Mouse (Mus musculus) cerebellum, adult 18-20 months (tissue): ENCODE results near the gene Apela.

ENCODE experiments used
- DNase-seq, 2 experiments: peaks; one replicate each; pipeline ENCODE4 v3.0.0; 2021

The Apela gene

DNA sequence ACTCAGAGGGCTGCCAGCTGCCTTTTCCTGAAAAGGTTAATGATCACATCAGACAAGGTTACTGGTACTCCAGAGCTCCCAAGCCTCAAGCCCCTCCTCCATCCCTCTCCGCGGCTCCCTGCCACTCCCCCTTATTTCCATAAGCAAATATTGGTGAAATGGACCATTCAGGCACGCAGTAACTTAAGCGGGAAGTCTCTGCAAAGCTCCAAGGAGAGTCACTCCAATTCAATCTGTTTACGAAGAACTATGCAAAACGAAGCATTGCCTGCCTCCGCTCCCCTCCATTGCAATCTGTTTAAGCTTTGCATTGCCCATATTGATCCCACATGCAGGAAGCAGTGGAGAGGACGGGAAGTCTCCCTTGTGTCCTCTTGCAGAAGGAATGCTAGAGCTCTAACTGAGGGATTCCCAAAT lies at the start of gene Apela:
Gene Apela (minus strand): TSS at position 220 of the 417 bp plus-strand sequence.
- no peak for DNase-seq

DNA sequence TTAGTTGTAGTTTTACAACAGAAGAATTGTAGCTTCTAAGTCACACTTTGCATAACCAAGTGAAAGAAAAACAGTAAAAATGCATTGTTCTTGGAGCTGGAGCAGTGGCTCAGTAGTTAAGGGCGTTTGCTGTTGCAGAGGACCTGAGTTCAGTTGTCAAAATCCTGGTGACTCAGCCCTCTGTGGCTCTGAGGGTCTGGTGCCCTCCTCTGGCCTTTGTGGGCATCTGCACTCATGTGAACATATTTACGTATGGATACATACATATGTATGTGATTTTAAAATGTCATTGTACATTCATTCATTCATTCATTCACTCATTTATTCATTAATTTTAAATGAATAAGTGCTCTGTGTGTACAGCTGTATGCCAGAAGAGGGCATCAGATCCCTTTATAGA lies 48.5 kb upstream of the Apela start:
- DNase-seq = no peak

DNA sequence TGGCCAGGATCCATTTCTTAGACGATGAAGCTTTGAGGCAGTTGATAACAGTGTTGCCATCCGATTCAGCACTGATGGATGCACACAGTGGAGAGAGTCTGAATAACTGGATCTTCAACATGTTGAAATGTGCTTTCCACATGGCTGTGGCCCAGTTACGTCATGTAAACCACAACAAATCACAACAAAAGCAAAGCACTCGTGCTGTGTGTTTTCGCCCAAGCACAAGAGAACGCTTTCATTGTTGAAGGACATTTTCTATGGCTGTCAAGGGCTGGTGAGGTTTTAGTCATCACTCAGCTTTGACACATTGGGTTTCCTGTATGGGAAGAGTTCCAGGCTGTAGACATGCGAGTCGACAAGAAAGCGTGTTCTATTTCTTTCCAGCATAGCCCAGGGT lies 43.6 kb upstream of the Apela start:
- no peak for DNase-seq

DNA sequence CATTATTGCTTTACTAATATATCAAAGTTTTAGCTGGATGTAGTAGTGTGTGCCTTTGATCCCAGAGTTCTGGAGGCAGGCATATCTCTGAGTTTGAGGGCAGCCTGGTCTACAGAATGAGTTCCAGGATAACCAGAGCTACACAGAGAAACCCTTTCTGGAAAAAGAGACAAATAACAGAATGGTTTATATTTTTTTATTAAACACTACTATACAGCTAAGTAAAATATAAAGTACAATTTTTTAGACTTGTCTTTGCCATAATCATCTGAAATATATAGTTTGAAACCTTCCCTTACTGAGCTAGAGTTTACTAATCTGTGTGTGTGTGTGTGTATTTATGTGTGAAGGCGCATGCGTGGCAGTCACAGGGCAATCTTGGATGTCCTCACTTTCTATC lies 37.6 kb upstream of the Apela start, which contains the start of gene Gm10663:
Gene Gm10663 (plus strand): TSS at position 301 of the 400 bp plus-strand sequence.
- no peak for DNase-seq

DNA sequence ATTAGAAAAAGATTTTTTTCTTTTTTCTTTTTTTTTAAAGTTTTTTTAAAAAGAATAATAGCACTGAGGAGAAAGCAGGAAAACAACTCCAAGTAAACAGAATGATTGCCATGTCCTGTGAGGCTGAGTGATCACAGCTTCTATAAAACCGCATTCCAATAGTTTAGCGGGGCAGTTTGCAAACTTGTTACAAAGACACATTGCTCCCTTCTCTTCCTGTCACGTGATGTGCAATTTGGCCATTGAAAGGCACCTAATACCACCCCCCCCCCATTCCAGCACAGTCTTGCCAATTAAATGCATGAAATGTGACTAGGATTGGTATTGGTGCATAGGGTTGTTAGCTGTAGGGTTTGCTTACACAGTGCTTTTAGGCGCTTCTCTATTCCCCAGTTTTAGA lies 33.9 kb upstream of the Apela start:
- DNase-seq = no peak

DNA sequence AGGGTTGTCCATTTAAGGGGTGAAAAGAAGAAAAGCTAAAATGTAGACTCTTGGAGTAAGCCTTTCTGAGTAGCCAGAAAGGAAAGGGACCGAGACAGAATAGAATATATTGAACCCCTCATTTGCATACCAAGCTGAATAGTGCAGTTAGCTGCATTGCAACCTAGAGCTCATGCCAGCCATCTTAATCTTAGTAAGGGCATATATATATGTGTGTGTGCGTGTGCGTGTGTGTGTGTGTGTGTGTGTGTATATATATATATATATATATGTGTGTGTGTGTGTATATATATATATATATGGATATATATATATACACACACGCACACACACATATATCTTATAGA lies 31.3 kb upstream of the Apela start:
- DNase-seq = no peak

DNA sequence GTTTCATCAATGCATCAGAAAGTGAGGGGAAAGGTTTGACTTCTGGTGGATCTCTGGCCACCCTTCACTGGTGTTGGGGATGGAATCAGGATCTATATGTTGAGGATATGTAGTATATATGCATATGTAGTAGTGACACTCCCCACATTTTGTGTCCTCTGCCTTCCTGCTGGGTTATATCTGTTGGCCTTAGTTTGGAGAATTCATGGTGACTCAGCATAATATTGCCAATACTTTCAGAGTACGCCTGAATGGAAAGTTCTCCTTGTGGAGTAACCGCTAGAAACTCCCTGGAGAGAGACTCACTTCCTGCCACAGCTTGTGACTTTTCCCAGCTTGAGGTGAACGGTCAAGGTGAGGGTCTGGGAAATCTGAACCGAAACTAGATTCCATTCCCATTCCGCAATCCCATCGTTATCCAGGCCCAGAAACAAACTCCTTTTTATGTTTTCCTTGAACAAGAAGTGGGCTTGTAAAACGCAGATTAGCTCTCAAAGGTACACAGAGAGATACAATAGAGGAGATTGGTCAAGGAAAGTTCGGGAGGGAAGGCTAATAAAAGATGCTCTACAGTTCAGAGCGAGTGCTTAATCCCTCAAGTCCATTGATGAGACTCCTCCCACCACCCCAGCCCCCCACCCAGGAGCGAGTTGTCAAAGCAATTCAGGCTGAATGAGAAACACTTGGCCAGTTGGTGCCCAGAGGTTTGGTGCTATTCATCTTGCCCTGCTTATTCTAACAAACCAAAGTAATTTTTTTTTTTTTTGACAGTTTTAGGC lies 30.7 kb upstream of the Apela start:
- DNase-seq = no peak

DNA sequence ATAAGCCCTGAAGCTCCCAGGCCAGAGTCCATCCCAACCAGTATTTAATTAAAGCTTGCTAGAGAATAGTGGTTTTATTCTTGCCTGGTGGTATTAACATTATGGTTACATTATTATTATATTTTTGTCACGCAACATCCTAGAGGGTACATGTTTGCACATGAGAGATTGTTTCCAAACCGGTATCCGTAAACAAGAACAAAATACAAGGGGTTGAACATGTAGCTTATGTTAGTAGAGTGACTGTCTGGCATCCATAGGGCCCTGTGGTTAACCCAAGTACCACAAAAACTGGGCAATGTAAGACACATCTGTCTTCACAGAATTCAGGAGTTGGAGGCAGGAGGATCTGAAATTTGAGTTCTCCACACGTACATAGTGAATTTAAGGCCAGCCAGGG lies 29.9 kb upstream of the Apela start:
- DNase-seq = no peak

DNA sequence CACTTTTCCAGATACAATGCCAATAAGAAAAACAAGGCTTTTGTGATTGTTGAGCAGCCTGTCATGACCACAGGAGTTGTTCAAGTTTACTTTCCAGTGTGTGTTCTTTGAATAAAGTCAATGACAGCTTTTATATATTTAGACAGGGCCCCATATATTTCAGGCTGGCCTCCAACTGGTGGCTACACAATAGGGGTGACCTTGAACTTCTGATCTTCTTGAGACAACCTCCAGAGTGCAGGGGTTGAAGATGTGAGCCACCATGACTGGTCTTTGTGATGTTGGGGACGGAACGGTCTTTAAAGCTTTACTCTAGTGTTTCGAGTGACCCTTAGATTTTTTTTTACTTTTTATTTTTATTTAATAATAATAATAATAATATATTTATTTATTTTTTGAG lies 28.5 kb upstream of the Apela start:
- no peak for DNase-seq

DNA sequence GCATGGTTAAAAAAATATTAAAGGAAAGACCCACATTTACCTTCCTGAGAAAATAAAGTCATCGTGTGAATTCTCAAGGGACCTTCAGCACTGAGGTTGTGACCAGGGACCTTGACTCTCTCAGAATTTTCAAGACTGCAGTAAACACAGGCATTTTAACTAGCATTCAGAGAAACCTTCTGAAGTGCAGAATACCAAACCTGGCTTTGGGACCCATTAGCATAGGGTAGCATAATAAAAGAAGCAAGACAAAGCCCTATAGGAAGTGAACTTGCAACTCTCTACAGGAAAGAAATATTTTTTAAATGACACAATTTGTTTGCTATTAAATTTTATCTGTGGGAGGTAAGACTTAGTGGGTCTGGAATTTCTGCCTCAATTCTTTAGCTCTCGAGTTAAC lies 26.9 kb upstream of the Apela start:
- no peak for DNase-seq

DNA sequence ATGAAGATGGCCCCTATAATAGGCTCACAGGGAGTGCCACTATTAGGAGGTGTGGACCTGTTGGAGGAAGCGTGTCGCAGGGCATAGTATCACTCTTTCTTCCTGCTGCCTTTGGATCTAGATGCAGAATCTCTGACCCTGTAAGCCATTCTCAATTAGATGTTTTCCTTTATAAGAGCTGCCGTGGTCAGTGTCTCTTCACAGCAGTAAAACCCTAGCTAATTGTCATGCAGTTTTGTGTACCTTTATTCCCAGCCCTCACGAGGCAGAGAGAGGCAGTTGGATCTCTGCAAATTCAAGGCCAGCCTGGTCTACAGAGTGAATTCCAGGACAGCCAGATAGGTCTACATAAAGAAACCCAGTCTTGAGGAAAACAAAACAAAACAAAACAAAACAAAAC lies 25.1 kb upstream of the Apela start:
- DNase-seq = no peak

DNA sequence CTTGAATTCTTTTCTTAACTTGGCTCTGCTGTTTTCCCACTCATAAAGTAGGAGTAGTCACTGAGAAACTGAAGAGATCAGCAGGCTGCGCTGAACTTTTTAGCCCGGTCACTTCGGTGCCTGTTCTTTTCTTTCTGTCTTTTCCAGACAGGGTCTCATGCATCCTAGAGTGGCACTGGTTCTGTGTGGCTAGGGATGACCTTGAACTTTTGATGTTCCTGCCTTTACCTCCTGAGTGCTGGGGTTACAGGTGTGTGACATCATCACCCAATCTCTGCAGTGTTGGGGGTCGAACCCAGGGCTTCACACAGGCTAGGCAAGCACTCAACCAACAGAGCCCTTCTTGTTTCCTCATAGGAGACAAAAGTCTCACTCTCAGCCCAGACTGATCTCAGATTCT lies 19.6 kb upstream of the Apela start:
- no peak for DNase-seq

DNA sequence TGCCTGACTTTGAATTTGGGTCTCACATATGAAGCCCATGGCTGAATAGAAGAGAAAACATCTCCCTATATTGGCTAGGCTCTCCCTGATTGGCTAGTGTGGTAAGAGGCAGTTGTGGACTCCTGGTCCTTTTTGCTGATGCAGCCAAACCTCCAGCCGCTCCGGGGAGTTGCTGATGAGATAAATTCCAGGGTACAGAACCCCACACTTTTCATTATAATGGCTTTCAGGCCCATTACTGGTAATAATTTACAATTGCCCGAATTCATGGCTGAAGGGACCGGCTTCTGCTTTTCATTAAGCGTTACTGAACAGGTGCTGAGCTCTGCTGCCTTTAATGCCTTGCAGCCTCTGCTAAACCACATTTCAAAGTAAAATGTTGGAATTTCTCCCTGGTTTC lies 16.8 kb upstream of the Apela start:
- DNase-seq = no peak

DNA sequence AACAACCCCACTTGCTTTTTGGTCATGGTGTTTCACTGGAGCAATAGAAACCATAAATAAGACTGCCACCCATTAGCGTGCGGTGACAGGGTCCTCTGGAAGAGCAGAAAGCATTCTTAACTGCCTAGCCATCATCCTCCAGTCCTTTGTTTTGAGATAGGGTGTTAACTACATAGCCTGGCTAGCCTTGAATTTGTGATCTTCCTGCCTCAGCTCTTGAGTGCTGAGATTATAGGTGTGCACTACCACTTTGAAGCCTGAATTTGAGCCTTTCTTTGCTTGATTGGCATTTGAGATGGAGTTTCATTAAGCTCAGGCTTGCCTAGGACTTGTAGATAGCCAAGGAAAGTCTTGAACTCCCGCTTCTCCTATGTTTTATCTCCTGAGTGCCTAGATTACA lies 16.4 kb upstream of the Apela start:
- no peak for DNase-seq

DNA sequence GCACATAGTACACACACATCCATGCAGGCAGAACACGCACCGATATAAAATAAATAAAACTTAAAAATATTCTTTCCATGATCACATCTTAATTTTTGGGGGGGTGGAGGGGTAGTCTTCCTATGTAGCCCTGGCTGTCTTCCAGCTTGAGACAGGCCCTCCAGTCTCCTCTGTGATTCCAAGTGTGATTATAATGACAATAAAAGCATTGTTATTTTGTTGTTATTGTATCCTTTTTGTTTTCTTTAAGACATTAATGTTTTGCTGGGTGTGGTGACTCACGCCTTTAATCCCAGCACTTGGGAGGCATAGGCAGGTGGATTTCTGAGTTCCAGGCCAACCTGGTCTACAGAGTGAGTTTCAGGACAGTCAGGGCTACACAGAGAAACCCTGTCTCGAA lies 10.7 kb upstream of the Apela start:
- no peak for DNase-seq

DNA sequence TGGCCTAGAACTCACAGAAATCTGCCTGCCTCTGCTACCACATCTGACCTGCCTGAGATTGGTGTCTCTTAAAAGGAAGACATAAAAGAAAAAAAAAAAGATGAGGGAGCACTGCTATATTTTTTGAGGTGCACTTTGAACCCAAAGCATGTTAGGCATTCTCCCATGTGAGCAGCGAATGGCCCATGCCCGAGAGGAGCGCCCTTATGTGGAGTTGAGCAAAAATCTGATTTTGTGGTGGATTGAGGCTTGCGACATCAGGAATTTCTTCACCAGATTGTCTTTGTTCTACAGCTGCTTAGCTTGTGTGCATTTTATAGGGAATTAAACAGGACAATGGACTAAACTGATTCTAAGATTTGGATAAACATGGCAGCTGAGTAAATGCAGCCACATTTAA lies 10.1 kb upstream of the Apela start:
- no peak for DNase-seq

DNA sequence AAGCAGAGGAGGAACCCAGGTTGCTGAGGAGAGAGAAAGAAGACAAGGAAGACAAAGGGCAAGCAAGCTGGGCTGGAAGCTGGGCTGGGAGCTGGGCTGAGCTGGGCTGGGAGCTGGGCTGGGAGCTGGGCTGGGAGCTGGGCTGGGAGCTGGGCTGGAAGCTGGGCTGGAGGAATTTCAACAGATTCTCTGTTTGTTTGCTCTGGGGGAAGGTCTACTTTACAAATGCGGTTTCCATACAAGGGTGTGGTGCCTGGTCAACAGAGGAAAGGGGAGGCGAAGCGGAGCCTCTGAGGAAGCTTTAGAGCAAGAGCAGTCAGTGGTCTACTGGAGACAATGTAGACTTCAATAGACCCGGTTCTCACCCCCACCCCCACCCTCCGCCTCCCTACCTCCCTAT lies 9.4 kb upstream of the Apela start:
- no peak for DNase-seq

DNA sequence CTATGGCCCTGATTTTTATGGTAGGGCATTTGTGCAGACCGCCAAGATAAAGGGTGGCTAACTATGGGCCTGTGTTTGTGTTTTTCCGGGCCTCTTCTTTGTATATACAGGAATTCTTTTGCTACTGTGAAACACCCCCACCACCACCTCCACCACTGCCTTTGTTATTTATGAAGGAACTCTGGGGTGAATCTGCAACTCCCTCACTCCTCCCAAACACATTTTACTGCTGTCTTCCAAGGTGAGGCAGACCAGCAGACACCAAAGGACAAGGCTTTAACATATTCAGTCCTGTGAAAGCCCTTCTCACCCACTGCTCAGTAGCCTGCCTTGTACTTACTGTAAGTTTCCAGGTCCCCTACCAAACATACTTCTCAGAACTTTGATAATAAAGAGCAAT lies 3.0 kb downstream of the Apela start:
- no peak for DNase-seq

DNA sequence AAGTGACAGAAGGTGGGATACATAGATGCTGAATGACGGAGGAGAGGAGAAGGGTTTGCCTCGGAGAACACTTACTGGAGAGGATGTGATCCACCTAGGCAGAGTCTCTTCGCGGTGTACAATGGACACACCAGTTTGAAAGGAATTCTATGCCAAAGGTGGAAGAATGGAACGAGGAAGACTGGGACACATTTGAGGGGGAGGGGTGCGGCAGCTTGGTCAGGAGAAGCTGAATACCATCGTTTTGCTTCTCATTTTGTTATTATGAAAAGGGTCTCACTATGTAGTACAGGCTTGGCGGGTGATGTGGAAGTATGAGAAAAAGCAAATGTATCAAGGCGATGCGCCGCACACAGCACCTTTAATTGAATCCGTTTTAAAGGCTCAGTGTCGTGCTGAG lies 4.1 kb downstream of the Apela start:
- no peak for DNase-seq

DNA sequence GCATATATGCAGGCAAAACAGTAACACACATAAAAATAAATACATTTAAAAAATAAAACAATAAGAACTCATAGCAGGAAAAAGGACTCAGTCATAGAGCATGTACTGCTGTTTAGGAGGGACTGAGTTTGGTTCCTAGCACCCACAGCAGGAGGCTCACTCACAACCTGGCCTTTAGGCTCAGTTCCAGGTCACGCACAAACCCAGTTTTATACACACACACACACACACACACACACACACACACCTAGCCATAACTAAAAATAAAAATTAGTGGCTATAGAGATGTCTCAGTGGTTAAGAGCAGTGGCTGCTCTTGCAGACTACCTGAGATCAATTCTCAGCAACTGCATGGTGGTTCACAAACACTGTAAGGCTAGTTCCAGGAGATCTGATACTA lies 5.0 kb downstream of the Apela start:
- DNase-seq = no peak

DNA sequence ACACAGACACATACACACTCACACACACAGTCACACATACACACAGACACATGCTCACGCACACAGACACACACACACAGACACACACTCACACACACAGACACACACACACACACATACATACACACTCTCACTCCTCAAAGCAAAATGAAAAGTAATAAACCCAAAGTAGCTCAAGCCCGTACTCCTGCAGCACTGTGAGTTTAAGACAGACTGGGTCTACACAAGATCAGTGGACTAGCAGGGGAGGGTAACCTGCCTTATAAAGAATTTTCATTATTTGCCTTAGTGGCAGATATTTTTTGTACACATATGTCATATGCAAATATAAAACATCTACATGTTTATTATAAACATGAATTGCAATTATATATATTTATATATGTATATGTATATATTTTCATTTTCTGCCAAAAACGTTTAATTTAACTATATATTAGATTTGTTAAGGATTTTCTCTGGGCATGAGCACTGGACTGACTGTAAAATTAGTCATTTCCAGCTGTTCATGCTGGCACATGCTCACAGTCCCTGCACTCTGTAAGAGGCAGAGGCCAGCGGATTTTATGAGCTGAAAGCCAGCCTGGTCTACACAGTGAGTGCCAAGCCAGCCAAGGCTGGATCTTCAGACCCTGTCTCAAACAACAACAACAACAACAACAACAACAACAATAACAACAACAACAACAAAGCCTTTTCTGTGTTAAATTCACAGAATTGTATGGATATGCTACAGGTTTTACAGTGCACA lies 6.2 kb downstream of the Apela start:
- DNase-seq = no peak

DNA sequence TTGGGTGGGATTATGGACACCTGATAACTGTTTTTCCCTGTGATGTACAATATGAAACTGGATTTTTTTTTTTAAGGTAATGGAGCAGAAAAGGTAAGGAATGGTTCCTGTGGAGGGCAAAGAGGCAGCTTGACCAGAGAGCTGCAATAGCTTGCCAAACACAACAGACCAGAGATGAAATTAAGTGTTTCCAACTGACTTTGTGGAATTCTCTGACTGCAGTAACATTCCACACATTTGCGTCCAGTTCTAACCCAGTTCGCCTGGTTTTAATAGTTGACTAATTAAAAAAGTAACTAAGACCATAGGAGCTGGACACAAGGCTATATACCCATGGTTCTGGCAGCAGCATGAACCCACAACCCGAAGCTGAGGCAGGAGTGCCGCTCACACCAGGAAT lies 7.4 kb downstream of the Apela start:
- DNase-seq = no peak

DNA sequence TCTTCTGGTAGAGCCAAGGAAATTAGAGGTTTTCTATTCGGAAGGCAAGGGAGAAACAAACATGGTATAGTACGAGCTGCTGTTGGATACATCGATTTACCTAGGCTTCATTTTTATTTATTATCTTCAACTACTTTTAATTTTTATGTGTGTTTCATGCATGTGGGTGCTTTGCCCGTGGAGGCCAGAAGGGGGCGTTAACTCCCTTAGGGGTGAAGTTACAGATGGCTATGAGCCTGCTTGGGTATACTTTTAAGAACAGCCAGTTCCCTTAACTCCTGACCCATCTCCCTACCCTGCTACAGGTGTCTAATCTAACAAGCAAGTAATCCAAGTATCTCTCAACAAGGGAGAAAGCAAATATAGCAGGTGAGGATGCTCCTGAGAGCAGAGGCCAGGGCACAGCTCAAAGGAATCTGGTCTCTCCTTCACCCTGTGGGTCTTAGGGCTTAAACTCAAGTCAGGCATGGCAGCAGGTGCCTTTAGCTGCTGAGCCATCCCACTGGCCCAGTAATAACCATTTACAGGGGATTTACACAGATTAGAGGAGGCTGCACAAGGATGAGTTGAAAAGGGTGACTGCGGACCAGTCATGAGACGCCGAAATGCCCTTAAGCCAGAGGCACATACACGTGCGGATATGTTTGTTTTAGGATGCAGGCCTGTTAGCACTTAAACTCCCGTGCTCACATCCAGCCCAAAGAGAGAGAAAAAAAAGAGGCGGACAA lies 8.0 kb downstream of the Apela start:
- DNase-seq = no peak

DNA sequence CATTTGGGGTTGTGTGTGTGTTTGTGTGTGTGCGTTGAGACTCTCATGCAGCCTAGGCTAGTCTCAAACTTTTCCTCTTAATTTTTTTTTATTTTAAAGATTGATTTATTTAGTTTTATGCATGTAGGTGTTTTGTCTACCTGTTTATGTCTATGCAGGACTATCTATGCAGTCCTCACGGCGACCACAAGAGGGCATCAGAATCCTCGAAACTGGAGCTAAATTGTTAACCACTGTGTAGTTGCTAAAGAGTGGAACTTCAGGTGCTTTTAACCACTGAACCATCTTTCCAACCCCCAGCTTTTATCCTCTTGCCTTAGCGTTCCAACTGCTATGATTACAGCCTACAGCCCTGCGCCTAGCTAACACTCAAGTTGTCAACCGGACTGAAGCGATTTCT lies 14.7 kb downstream of the Apela start:
- peak; percentile 27 to 38 for DNase-seq
